Mouse (Mus musculus): ENCODE data around the gene Ablim1.

Ablim1 gene

DNA sequence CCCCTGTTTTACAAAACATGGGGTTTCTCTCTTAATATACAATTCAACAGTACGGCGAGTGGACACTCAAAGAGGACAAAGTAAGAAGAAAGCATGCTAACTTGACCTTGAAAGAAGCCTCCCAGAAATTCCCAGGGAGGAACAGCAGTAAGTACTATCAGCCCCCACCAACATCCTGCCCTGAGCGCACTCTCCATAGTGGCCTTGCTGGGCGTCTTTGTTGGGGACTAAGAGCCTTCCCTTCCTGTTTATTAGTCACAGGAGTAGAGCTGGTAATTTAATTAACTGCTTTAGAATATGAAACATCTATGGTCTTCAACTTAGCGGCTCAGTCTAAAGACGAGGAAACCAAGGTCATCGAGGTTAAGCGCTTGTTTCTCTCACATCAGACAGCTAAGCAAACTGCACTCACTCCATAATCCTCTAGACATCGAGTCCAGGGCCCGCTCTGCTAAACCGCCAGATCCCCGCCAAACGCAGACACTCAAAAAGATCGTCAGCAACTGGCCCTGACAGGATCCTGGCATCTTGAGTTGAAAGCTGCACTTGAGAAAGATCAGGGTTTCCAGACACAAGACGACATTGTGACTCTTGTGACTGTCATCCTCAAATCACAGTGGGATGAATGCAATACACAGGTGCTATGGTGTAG is 50.3 kb downstream of the Ablim1 start:
- no peak for DNase-seq (ENCODE audit: low read depth, low spot score)

DNA sequence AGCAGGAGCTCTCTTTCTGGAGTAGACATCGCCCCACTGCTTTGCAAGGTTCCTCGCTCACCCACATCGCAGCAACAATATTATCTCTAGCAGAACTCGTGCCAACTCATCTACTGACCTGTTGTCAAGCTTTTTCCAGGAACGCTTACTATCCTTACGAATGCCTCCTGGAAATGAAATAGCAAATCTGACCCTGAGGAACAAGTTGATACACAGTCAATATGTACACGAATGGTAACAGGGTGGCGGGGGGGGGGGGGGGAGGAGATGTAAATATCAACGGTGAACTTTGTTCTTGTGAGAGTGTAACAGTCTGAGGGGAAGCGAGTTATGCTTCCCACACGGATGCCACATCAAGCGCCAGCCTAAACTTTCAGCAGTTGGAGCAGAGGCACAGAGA is 56.9 kb downstream of the Ablim1 start:
- DNase-seq (ENCODE audit: low read depth, low spot score), result no peak

DNA sequence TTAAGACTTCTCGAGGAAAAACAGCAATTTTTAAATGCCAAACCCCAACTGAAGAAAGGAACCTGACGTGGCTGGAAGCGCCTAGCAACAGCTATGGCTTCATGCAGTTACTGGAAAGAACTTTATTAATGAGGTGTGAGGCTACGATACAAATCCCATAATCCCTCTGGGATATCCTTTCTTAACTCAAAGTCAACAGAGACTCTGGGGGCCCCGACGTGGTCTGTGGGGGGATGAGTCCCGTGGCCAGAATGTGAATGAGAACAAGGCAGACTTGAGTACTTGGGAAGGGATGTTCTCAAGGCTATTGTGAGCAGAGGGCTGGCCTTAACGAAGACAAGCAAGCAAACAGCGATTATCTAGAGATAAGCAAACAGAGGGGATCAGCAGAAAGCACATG is 58.1 kb downstream of the Ablim1 start:
- no peak for DNase-seq (ENCODE audit: low read depth, low spot score)

DNA sequence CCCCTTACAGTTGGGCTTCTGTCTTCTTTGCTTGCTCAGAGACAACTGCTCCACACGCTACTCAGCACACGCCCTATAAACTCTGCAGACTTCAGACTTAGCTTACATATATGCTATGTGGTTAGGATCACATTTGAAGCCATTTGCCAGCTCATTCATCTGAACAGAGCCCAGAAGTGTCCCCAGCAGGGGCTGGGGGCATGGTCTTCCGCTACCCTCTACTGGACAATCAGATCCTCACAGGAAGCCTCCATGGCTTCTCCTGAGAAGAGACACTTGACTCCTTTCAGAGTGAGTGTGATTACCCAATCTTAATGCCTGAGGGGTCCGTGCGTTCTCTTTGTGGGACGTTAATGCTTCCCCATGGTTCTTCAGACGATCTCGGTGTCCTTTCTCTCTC is 59.6 kb downstream of the Ablim1 start:
- DNase-seq (ENCODE audit: low read depth, low spot score), result no peak

DNA sequence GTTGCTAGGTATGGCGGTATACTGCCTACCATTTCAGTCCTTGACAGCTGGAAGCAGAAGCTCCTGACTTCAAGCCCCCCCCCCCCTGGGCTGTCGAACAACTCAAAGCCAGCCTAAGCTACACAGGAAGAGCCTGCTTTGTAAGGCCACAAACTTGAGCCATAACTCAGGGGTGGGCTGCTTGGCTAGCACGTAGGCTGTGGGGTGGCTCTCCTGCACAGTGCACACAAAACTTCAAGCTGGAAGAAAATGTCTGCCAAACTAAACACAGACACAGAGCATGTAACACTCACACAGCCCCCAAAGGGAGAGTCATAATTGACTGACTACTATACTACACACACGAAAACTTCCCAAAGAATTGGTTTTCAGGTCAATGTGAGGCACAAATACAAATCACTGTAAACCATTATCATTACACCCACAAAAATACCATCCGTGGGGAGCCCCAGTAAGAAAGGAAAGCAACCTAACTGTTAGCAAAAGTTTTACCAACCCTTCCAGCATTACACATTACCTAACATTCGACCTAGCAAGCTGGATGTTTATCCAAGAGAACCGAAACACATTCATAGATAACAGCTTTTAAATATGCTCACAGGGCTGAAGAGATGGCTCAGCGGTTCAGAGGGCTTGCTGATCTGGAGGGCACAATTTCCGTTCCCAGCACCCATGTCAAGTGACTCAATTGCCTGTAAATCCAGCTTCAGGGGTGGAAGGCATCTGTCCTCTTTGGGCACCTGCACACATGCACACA is 61.8 kb downstream of the Ablim1 start:
- no peak for DNase-seq (ENCODE audit: low read depth, low spot score)

DNA sequence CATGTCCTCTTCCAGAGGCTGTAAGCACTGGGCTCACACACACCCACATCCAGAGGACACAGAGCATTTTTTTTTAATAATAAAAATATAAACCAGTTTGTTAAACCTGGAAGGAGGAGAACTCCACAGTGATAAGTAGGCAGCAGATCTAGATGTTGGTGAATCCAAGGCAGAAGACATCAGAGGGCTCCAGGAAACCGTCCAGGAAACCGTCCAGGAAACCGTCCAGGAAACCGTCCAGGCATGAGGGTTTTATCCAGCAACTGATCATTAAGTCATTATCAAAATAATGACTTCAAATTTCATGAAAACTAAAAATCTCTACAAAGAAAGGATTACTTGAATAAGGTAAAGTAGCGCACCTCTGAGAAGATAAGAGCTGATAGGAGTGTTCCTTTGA is 65.9 kb downstream of the Ablim1 start:
- DNase-seq (ENCODE audit: low read depth, low spot score), result no peak

DNA sequence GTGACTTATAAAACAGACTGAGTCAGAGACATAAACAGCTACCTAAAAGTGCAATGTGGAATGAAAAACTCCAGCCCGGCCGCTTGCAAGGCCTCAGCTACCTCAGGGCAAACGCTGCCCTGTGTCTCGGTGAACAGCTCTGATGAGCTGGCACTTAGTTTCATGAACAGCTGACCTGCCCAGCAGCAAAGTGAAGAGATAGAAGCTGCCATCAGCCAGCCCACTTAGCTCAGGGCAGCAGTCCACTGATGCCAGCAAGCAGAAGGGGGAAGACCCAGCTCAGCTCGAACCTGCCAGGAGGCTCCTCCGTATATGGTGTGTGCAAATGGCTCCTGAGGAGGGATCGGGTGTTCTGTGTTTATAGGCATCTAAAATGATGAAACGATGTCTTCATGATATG is 67.5 kb downstream of the Ablim1 start:
- DNase-seq (ENCODE audit: low read depth, low spot score), result no peak

DNA sequence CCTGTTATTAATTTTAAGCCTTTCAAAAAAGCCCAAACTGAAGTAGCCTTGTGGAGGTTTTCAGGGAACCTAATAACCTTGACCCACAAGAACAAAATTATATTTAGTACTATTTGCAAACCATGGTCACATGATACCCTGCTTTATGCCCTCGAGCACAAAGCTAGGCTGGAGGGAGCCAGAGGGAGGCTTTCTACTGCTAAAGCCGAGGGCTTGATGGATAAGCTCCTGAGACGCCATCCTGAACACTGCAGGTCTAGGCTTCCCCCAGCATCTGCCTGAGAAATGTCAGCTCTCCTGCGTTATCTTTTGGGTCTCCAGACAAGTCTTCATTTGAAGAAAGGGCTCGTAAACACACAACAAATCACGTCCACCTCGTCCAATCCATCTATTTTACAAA is 70.4 kb downstream of the Ablim1 start:
- DNase-seq (ENCODE audit: low read depth, low spot score), result no peak

DNA sequence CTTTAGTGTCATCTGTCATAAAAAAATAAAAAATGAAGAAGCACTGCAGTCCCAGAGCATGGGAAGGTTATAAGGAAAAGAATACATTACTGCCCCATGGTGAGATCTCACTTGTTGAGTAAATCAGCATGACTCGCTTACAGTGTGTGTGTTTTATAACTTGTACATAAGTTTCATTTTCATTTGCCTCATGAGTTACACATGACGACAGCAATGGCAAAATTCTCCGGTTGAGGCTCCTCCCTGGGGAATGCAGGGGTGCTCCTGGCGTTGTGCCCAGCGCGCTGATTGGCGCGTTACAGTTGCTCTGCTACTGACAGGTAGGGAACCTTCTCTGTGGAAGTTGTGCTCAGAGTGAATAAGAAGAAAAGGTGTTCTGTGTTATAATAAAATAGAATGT is 71.1 kb downstream of the Ablim1 start:
- no peak for DNase-seq (ENCODE audit: low read depth, low spot score)

DNA sequence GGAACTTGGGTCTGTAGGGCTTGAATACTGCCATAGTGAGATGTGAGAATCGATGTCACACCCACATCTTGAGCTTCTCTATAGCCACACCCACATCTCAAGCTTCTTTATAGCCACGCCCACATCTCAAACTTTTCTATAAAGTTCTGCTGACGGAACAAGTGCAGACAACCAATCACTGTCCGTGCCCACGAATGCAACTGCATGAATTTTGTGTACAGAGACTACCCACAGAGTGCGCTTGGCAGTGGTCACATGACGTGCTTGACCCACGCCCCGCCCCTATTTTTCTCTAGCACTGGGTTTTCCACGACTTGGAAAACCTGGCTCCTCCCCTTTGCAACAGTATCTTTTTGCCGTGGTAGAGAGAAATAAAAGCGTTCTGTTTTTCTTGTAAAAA is 71.5 kb downstream of the Ablim1 start:
- no peak for DNase-seq (ENCODE audit: low read depth, low spot score)

DNA sequence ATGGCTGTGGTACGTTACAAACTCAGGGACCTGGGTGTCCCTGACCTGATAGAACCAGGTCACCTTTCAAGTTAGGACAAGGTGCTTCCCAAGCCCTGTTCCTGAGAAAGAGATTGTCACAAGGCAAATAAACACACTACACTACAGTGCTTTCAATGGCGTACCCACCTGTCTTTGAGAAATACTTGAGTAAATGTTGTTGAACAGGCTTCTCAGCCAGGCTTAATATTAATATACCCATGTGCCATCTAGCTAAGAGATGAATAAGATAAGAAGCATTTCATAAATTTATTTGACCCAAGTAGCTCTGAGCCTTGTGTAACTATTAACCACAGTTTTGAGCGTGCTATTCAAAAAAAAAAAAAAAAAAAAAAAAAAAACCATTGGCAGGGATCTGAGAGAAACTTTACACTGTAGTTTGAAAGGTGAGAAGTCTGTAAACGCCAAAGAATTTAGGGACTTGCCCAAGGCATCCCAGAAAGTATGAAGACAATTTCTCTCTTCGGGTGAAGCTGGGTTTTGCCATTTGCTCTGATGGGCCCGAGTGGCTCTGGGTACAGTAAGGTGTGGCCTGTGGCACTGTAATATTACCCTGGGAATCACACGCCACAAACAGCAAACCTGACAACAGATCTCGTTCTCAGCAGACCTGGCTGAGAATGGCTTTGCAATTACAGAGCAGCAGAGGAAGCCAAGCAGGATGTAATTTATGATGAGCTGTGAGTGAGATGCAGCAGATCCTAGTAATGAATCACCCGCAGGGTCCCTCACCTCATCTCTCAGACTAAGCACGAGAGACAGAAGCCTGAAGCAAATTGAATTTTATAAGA is 73.1 kb downstream of the Ablim1 start:
- no peak for DNase-seq (ENCODE audit: low read depth, low spot score)

DNA sequence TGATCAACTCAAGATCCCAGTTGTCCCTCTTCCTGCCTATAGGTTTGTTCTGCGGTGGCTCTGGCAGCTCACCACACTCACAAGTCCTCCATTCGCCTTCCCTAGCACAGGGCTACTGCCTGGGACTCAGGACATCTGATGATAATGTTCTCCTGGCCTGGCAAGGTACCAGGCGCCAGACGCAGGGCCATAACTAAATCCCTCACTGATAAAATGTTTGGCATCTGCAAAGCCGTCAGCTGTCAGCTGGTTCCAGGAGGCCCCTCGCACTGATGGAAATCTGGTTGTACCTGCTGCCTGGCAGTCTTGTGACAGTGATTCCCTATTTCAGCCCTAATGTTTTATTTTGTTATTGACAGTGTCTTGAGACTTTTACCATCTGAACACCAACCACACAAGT is 74.5 kb downstream of the Ablim1 start:
- DNase-seq (ENCODE audit: low read depth, low spot score), result no peak

DNA sequence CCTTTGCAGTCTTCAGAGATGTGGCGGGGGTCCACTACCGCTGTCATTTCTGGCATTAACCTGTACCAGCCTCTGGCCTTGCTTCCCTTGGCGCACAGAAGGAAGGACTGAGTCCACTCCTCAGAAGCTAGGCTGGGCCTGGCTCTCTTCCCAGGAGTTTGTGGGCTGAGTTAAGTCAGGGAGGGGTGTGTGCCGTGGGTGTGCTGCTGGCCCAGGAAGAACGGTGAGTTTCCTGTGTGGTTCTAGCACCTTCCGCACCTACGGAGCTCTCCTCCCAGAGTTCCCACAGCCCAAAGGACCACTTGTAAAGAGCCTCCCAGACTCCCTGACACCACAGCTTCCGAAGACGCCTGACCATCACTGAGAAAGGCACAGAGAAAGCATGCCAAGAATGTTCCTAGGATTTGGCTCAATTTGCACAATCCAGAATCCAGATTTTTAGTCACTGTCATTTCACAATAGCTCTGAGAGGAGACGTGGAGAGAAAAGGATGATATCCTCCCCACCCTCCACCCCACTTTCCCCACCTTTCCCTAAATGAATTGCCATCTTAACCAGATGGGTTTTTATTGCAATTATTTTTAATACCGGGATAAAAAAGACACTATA is 75.4 kb downstream of the Ablim1 start:
- no peak for DNase-seq (ENCODE audit: low read depth, low spot score)

DNA sequence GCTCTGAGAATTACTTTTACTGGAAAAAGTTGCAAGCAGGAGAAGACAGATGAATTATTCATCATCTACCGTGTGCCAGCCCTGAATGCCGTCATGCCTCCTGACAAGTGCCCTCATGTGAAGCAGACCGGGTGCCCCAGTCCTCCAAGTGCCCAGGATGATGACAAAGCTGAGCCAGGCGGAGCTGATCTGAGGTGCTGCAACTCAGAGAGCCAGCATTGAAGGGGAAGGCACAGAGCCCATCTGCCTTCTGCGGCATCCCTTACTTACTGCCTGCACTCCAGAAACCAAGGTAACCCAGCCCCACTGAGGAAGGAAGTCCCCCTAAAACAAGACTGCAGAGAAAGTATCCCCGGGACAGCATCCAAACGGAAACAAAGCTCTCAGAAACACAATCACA is 76.3 kb downstream of the Ablim1 start:
- no peak for DNase-seq (ENCODE audit: low read depth, low spot score)

DNA sequence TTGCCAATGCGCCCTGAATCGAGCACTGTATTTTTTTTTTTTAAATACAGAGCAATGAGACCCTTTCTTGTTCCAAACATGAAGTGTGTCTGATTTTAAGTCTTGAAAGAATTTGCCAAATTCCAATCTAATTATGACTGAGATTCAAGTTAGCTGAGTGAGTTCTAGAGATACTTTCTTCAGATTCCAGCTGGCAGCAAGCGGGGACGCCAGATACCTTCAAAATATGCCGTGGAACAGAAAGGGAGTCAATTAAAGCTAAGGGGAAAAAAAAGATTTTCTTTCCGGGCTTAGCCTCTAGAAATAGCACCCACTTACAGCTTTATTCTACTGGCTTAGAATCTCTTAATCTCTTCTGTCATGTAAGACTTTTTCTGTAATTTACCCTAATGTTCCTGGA is 77.2 kb downstream of the Ablim1 start:
- no peak for DNase-seq (ENCODE audit: low read depth, low spot score)

DNA sequence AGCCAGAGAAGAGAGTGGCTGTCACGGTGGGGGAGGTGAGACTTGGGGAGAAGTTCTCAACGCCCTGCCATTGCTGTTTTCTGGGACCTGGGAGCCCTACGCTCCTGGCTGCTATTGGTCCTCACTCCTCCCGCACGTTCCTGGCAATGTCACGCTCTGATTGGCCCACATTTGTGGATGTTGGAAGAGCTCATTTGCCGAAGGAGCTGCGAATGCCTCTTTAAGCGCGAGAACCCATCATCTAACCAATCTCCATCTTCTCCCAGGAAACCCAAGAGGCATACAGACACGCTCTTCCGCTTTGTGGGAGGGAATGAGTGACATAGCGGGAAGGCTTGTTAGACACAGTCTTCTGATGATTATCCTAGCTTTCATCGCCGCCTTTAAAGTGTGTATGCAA is 78.1 kb downstream of the Ablim1 start:
- DNase-seq (ENCODE audit: low read depth, low spot score), result no peak

DNA sequence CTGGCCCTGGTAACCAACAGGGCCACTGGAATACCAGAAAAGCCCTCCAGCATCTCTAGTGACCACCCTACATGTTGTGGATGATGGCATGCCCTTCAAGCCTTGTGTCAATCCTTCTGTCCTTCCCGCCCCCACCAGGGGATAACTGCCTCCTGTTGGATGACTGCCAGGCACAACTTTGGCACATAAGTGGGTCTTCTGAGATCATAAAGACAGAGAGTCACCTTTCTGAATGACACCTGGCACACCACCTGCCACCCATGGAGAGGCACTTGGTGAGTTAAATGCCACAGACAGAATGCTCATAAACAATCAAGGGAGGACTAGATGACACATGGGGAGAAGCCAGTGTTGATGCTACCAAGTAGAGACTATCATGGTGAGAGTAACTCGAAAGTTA is 78.8 kb downstream of the Ablim1 start:
- no peak for DNase-seq (ENCODE audit: low read depth, low spot score)

DNA sequence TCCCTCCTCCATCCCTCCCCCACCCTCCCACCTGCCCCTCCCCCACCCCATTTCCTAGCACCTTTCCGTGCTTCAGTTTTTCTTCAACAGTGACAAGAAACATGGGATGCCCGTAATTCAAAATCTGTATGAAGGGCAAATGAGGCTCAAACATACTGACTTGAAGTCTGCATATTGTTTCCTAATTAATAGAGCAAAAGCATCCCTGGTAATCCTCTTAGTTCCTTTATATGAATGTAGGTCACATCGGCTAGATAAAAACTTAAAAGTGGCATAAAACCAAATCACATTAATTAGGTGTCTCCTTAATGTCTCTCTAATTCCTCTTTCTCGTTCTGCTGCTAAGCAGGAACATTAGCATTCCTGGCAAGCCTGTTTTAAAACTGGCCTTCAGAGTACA is 83.7 kb downstream of the Ablim1 start:
- no peak for DNase-seq (ENCODE audit: low read depth, low spot score)

DNA sequence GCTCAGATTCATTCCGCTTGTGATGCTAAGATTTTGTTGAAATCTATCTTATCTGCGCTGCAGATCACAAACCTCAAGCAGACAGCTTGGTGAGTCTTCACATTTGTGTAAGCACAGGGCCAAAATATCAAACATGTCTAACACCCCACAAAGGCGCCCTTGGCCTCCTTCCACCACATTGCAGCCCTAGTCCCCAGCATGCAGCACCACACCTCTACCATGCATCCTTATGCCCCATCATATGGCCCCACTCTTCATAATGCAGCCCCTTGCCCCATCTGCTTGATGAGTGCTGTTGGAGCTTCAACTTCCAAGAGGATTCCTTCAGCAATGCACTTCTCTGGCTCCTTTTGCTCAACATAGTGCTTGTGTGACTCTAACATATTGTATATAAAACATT is 85.6 kb downstream of the Ablim1 start:
- no peak for DNase-seq (ENCODE audit: low read depth, low spot score)

DNA sequence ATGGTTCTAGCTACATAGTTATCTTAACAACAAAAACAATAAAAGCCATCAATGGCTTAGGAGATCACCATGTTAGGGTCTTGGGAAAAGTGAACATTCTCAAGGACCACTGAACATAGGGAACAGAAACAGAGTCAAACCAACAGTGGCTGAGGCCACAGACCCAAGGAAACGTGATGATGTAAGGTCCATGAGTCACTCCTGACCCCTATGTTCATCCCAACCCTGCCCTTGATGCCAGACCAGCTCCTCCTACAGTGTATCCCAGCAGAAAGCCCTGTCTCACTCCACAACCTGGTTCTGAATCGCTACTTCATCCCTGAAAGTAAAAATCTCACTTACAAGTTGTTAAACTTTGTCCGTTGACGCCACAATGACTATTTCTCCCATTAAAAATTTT is 86.1 kb downstream of the Ablim1 start:
- no peak for DNase-seq (ENCODE audit: low read depth, low spot score)

DNA sequence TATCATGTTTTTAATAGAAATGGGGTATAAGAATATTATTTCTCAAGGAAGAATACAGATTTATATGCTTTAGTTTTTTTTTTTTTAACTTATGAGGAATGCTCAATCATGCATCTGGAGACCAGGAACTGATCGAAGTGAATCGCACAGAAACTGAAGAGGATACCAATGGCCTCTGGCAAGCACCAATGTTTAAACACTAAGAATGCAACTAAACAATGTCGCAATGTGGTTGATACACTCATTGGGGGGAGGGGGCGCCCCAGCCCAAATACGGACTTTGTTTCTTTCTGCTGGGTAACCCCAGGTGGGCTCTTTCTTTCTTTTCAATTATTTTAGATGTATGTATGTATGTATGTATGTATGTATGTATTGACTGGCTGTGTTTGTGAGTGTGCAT is 90.3 kb downstream of the Ablim1 start:
- DNase-seq (ENCODE audit: low read depth, low spot score), result no peak

DNA sequence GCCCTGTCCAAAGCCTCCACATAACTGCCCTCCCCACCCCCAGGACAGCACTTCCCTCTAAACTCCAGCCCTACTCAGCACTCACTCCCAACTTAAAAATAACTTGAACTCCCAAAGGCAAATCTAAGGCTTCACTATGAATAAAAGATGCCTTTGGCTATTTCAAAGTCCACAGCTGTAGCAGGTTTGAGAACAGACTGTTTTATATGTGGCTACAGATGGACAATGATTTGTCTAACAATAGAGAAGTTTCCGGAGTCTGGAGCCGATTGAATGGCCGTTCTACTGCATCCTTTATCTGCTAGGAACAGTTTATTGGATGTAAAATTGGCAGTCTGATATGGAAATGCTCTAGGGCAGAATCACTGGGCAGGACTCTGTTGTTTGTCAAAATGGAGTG is 91.0 kb downstream of the Ablim1 start:
- no peak for DNase-seq (ENCODE audit: low read depth, low spot score)

All from WW6 (cell line).